Mouse (Mus musculus) neural tube, embryonic 13.5 days (tissue): Measurements from ENCODE around the gene Kcnip1. TPM values are rescaled to one million over a fixed set of nuclear protein-coding genes. Genes with fewer than 3 reads are reported as not detected.

Experiments
- ATAC-seq: fragments of 200-750 bp; cut with Nextera tagmentation; 2 replicates; pipeline ENCODE4 v1.8.0; 2017; ENCODE audit warnings: low read depth, mild to moderate bottlenecking, moderate TSS enrichment, moderate library complexity
- H3K27ac ChIP-seq: fragments of 300-500 bp; sonication (generic); replicated peaks from 2 replicates; pipeline ENCODE4 v1.5.1; 2015; ENCODE audit warnings: moderate library complexity, mild to moderate bottlenecking, inconsistent platforms
- H3K27me3 ChIP-seq: fragments of 300-500 bp; sonication (generic); 2 replicates; pipeline ENCODE4 v1.6.1; 2015; ENCODE audit warnings: mild to moderate bottlenecking, inconsistent platforms
- H3K36me3 ChIP-seq: fragments of 300-500 bp; sonication (generic); 2 replicates; pipeline ENCODE4 v1.6.1; 2015; ENCODE audit warnings: mild to moderate bottlenecking, inconsistent platforms
- H3K4me1 ChIP-seq: fragments of 300-500 bp; sonication (generic); replicated peaks from 2 replicates; pipeline ENCODE4 v1.6.1; 2015; ENCODE audit warnings: inconsistent platforms
- H3K4me2 ChIP-seq: fragments of 300-500 bp; sonication (generic); 2 replicates; pipeline ENCODE4 v1.6.1; 2015; ENCODE audit warnings: inconsistent platforms, mild to moderate bottlenecking, moderate library complexity
- H3K4me3 ChIP-seq: fragments of 300-500 bp; sonication (generic); 2 replicates; pipeline ENCODE4 v1.5.1; 2015; ENCODE audit warnings: mild to moderate bottlenecking, inconsistent platforms
- H3K9ac ChIP-seq: fragments of 300-500 bp; sonication (generic); 2 replicates; pipeline ENCODE4 v1.6.1; 2015; ENCODE audit warnings: moderate library complexity, mild to moderate bottlenecking, inconsistent platforms
- H3K9me3 ChIP-seq: fragments of 300-500 bp; sonication (generic); 2 replicates; pipeline ENCODE4 v1.6.1; 2016; ENCODE audit warnings: inconsistent platforms
- WGBS: fragments of 180-500 bp; shearing (Covaris S2); methylation state at CpG from one replicate; pipeline ENCODE4 v1.1.7; 2015; 5-methylcytosine and 5-hydroxymethylcytosine counted together
- polyA plus RNA-seq: library from polyadenylated mRNA; unstranded; fragments of >200 nt; fragmentation: Nextera tagmentation; extraction: Ambion mirVana; gene quantifications from 2 replicates; pipeline ENCODE4 v1.2.1, GENCODE M21; 2015

Kcnip1 gene
- polyA plus RNA-seq, 1 experiment from 2014 or later: 83.2 TPM

DNA sequence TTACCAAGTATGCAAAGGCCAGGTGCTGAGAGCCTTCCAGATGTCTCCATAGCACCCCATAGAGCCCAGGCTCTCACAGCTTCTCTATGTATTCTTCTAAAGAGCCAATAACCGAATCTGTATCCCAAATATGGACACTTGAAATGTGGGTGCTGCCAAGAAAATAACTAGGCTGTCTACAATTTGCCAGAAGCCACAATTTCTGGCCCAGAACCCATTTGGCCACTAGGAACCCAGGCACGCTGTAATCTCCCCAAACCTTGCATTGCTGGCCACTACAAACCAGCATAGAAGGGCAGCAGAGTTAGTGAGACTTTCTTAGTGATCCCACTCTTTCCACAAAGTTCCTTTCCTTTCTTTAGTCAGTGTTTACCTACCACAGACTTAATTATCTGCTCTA is 17.8 kb downstream of the Kcnip1 start:
- ATAC-seq: no peak
- no peaks in the 10 kb centered on the region for H3K4me1 ChIP-seq
- no peaks in the 10 kb centered on the region for H3K27me3 ChIP-seq
- no peak overlapping the region for H3K27ac ChIP-seq
- no peak overlapping the region for H3K4me3 ChIP-seq
- no peak overlapping the region for H3K9ac ChIP-seq
- WGBS: 87% methylated on average over 2 of the region's 2 CpGs
- H3K4me2 ChIP-seq: no peak overlapping the region
- H3K9me3 ChIP-seq: no peaks in the 10 kb centered on the region
- H3K36me3 ChIP-seq: no peaks in the 10 kb centered on the region

DNA sequence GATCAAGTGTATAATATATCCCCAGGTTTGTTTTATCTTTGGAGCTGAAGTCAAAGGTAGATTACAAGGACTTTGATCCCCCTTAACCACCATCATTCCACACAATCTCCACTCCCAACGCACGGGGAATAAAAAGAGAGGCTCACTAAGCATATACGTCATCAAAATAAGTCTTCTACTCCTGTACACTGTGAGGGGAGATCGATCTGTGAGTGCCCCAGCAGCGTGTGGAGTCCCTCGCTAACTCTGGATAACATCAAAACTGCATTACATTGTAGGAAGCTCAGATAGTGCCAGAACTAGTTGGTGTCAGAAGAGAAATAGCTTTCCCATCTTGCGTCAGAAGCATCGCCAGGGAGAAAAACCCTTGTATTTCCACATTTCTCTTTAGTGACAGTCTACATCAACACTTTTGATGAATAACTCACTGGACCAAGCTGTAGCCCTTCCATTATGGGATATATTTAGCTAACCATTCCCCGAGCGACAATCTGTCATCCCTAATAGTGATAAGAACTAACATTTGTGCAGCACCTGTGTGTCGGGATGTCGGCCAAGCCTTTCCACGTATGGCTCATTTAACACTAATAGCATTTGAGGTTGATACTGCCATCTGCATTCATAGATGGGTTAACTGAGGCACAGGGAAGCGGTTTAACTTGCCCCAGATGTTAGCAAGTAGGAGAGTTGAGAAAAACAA is 18.5 kb downstream of the Kcnip1 start:
- Histone ChIP-seq H3K9ac (no peak overlapping the region), H3K36me3 (no peaks in the 10 kb centered on the region), H3K9me3 (no peaks in the 10 kb centered on the region), H3K4me3 (no peak overlapping the region), H3K4me1 (no peaks in the 10 kb centered on the region), H3K4me2 (no peak overlapping the region), H3K27me3 (no peaks in the 10 kb centered on the region), H3K27ac (no peak overlapping the region)
- no peak for ATAC-seq
- 72% methylated on average over 14 of the region's 14 CpGs for WGBS

- WGBS: 89% methylated on average over 7 of the region's 7 CpGs
- Histone ChIP-seq H3K27ac (no peak overlapping the region), H3K4me2 (no peak overlapping the region), H3K27me3 (no peaks in the 10 kb centered on the region), H3K4me3 (no peak overlapping the region), H3K9ac (no peak overlapping the region), H3K9me3 (no peaks in the 10 kb centered on the region), H3K4me1 (no peaks in the 10 kb centered on the region), H3K36me3 (no peaks in the 10 kb centered on the region)
- no peak for ATAC-seq
Measured at GRCm38 (mm10) chr11:33972114-33972513, 20.8 kb downstream of the Kcnip1 start.

DNA sequence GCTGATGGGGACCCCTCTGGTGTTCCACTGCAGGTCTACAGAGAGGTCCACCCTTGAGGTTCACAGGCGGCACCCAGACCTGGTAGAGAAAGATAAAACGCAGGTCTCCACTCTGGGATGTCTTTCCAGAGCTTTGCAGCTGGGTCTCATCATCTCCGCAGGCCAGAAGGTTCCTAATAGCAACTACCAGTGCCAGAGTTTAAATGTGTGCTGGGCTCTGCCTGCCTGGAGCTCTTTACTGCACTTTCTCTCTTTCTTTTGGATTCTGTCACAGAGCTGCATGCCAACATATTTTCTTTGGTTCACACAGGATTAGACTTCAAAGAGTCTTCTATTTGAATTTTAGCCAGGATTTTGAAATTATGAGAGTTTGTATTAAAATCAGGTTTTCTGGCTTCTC is 23.8 kb downstream of the Kcnip1 start:
- 92% methylated on average over 3 of the region's 3 CpGs for whole genome bisulfite sequencing
- Histone ChIP-seq H3K4me2 (no peak overlapping the region), H3K36me3 (no peaks in the 10 kb centered on the region), H3K27ac (no peak overlapping the region), H3K27me3 (no peaks in the 10 kb centered on the region), H3K4me1 (no peaks in the 10 kb centered on the region), H3K9ac (no peak overlapping the region), H3K4me3 (no peak overlapping the region), H3K9me3 (no peaks in the 10 kb centered on the region)
- ATAC-seq: no peak

GRCm38 (mm10) chr11:33967708-33968107 is 25.2 kb downstream of the Kcnip1 start:
- H3K9me3 ChIP-seq: no peaks in the 10 kb centered on the region
- no peak overlapping the region for H3K4me2 ChIP-seq
- 83% methylated on average over 4 of the region's 4 CpGs for WGBS
- H3K27ac ChIP-seq: no peak overlapping the region
- no peak overlapping the region for H3K4me3 ChIP-seq
- H3K9ac ChIP-seq: no peak overlapping the region
- H3K36me3 ChIP-seq: no peaks in the 10 kb centered on the region
- no peak for ATAC-seq
- H3K4me1 ChIP-seq: no peaks in the 10 kb centered on the region; the same call in 1 of the 2 replicates
- no peaks in the 10 kb centered on the region for H3K27me3 ChIP-seq

DNA sequence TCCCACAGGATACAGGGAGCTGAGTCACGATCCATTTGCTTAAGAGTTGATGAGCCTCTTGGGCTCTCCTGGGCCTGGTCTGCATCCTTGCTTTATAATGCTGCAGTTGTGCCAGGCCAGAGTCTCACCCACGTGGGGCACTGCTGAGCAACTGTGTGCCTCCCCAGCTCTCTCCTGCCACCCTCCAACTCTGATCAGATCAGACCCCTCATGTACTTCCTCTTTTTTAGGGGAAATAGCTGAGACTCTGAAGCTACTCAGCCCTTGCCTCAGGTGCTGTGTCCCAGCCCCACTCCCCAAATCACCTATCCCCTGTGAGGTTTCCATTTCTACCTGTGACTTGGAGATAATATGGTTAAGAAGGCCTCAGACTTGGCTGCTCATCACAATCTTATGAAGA is 27.6 kb downstream of the Kcnip1 start:
- no peak for ATAC-seq
- Histone ChIP-seq H3K27ac (no peak overlapping the region), H3K9ac (no peak overlapping the region), H3K9me3 (no peaks in the 10 kb centered on the region), H3K4me1 (no peaks in the 10 kb centered on the region; the same call in 1 of the 2 replicates), H3K27me3 (no peaks in the 10 kb centered on the region), H3K4me3 (no peak overlapping the region), H3K4me2 (no peak overlapping the region), H3K36me3 (no peaks in the 10 kb centered on the region)
- 39% methylated on average over 2 of the region's 2 CpGs for WGBS

- H3K27ac ChIP-seq: no peak within 1 kb of the TSS
- 34% methylated on average over 6 of the region's 6 CpGs for WGBS
- no peaks in the 10 kb centered on the region for H3K36me3 ChIP-seq
- H3K4me1 ChIP-seq: peaks cover 4% of the 10 kb centered on the region; the same call in 1 of the 2 replicates
- no peak within 1 kb of the TSS for H3K9ac ChIP-seq
- no peaks in the 10 kb centered on the region for H3K9me3 ChIP-seq
- ATAC-seq: no peak; the same call in 1 of the 2 replicates
- H3K27me3 ChIP-seq: no peaks in the 10 kb centered on the region
- H3K4me3 ChIP-seq: no peak within 1 kb of the TSS
- no peak within 1 kb of the TSS for H3K4me2 ChIP-seq
Measured at GRCm38 (mm10) chr11:33962688-33963407, 30.1 kb downstream of the Kcnip1 start, which contains the start of gene Kcnmb1. Gene Kcnmb1, plus strand, starts transcription at chr11:33963013.

- Histone ChIP-seq H3K27ac (no peak overlapping the region), H3K27me3 (no peaks in the 10 kb centered on the region), H3K4me3 (no peak overlapping the region), H3K36me3 (no peaks in the 10 kb centered on the region), H3K4me2 (no peak overlapping the region), H3K4me1 (peaks cover 10% of the 10 kb centered on the region), H3K9me3 (no peaks in the 10 kb centered on the region), H3K9ac (no peak overlapping the region)
- WGBS: 38% methylated on average over 7 of the region's 7 CpGs
- ATAC-seq: no peak
Measured at GRCm38 (mm10) chr11:33962178-33962577, 30.8 kb downstream of the Kcnip1 start.

- Histone ChIP-seq H3K36me3 (no peaks in the 10 kb centered on the region), H3K27me3 (no peaks in the 10 kb centered on the region), H3K4me1 (peaks cover 14% of the 10 kb centered on the region), H3K9me3 (no peaks in the 10 kb centered on the region), H3K4me2 (no peak overlapping the region), H3K4me3 (no peak overlapping the region), H3K27ac (no peak overlapping the region), H3K9ac (no peak overlapping the region)
- ATAC-seq: no peak
- 85% methylated on average over 8 of the region's 8 CpGs for WGBS
Measured at GRCm38 (mm10) chr11:33958713-33959112, 34.2 kb downstream of the Kcnip1 start.

- Histone ChIP-seq H3K4me1 (peaks cover 14% of the 10 kb centered on the region), H3K9ac (no peak overlapping the region), H3K4me3 (no peak overlapping the region), H3K36me3 (no peaks in the 10 kb centered on the region), H3K9me3 (no peaks in the 10 kb centered on the region), H3K27me3 (no peaks in the 10 kb centered on the region), H3K27ac (peak overlapping the region; percentile 42; the same call in 1 of the 2 replicates), H3K4me2 (no peak overlapping the region)
- peak; percentile 56; the same call in 1 of the 2 replicates for ATAC-seq
- 33% methylated on average over 6 of the region's 6 CpGs for WGBS
Measured at GRCm38 (mm10) chr11:33957595-33957994, 35.4 kb downstream of the Kcnip1 start.

- no peak overlapping the region for H3K4me2 ChIP-seq
- no peak overlapping the region for H3K4me3 ChIP-seq
- no peak overlapping the region for H3K9ac ChIP-seq
- peaks cover 14% of the 10 kb centered on the region for H3K4me1 ChIP-seq
- H3K9me3 ChIP-seq: no peaks in the 10 kb centered on the region
- no peaks in the 10 kb centered on the region for H3K36me3 ChIP-seq
- H3K27me3 ChIP-seq: no peaks in the 10 kb centered on the region
- ATAC-seq: no peak
- no peak overlapping the region for H3K27ac ChIP-seq
- WGBS: 93% methylated on average over 5 of the region's 5 CpGs
Measured at GRCm38 (mm10) chr11:33956623-33957022, 36.3 kb downstream of the Kcnip1 start.

- ATAC-seq: no peak
- Histone ChIP-seq H3K27me3 (no peaks in the 10 kb centered on the region), H3K4me2 (no peak overlapping the region), H3K27ac (no peak overlapping the region), H3K4me1 (peaks cover 14% of the 10 kb centered on the region), H3K36me3 (no peaks in the 10 kb centered on the region), H3K9me3 (no peaks in the 10 kb centered on the region), H3K4me3 (no peak overlapping the region), H3K9ac (no peak overlapping the region)
- 63% methylated on average over 4 of the region's 4 CpGs for WGBS
Measured at GRCm38 (mm10) chr11:33955982-33956381, 37.0 kb downstream of the Kcnip1 start.
